Mouse (Mus musculus): ENCODE data around the gene Diaph3.

DNA sequence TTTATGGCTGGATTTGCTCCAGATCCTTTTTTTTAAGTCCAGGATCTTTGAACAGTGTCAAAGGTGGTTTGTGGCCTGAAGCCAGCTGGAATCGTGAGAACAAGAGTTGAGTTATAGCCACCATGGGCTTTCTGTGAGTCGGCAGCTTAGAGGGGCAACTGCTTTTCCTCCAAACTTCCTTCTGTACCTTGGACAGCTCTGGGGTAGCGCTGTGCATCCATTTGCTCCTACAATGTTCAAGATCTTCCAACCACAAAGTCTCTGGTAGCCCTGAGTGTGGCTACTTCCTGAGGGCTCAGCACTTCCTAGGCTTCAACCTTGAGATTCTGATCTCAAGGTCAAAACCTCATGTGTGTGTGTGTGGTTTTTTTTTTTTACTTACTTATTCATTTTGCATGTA lies 437.0 kb downstream of the Diaph3 start:
- TF ChIP-seq CTCF (conservative IDR thresholded peaks at IDR 0.05 in 1 of 2, IDR thresholded peaks at IDR 0.05 in 1 of 2; ENCODE audit: low read depth in 2 of 2, low read length in 2 of 2): no peak
- TF ChIP-seq MAZ (IDR thresholded peaks at IDR 0.05; ENCODE audit: low read depth, low read length): no peak
- TF ChIP-seq MYC (IDR thresholded peaks at IDR 0.05; ENCODE audit: low read depth, low read length): no peak
- no peak for TF ChIP-seq POLR2A (IDR thresholded peaks at IDR 0.05; ENCODE audit: low read depth, low read length)
- TF ChIP-seq BHLHE40 (IDR thresholded peaks at IDR 0.05; ENCODE audit: low read depth, low read length): no peak
- no peak for TF ChIP-seq USF1 (IDR thresholded peaks at IDR 0.05; ENCODE audit: low read depth, low read length)
- TF ChIP-seq ELF1 (IDR thresholded peaks at IDR 0.05; ENCODE audit: low read depth, low read length): no peak
- no peak for TF ChIP-seq TCF12 (IDR thresholded peaks at IDR 0.05; ENCODE audit: low read depth, low read length)
- no peak for TF ChIP-seq ZC3H11A (IDR thresholded peaks at IDR 0.05; ENCODE audit: low read depth, low read length)
- no peak for TF ChIP-seq EP300 (IDR thresholded peaks at IDR 0.05; ENCODE audit: low read length)
- TF ChIP-seq RCOR1 (conservative IDR thresholded peaks at IDR 0.05; ENCODE audit: low read depth, low read length): no peak
